Mouse (Mus musculus) midbrain, embryonic 16.5 days (tissue): ENCODE data around the gene Slc22a15. TPM values are rescaled to one million over a fixed set of nuclear protein-coding genes. Genes with fewer than 3 reads are reported as not detected.
A peak's percentile ranks its signal among the peaks of the same experiment; 100 is the strongest.

Experiments
- ATAC-seq: fragments of 200-750 bp; cut with Nextera tagmentation; 2 replicates; pipeline ENCODE4 v1.8.0; 2017; ENCODE audit warnings: moderate TSS enrichment
- H3K27ac ChIP-seq: fragments of 300-500 bp; sonication (generic); 2 replicates; pipeline ENCODE4 v1.5.1; 2014; ENCODE audit warnings: mild to moderate bottlenecking, low read length, mixed read lengths
- H3K27me3 ChIP-seq: fragments of 300-500 bp; sonication (generic); 2 replicates; pipeline ENCODE4 v1.6.1; 2014; ENCODE audit warnings: low read depth, low read length, mixed read lengths; ENCODE audit not compliant: control insufficient read depth, insufficient read depth
- H3K36me3 ChIP-seq: fragments of 300-500 bp; sonication (generic); 2 replicates; pipeline ENCODE4 v1.6.1; 2014; ENCODE audit warnings: mild to moderate bottlenecking, low read length, moderate library complexity, mixed read lengths; ENCODE audit not compliant: control insufficient read depth, insufficient read depth
- H3K4me1 ChIP-seq: fragments of 300-500 bp; sonication (generic); 2 replicates; pipeline ENCODE4 v1.6.1; 2014; ENCODE audit warnings: mild to moderate bottlenecking, low read length, mixed read lengths; ENCODE audit not compliant: control insufficient read depth, insufficient read depth
- H3K4me2 ChIP-seq: fragments of 300-500 bp; sonication (generic); 2 replicates; pipeline ENCODE4 v1.6.1; 2014; ENCODE audit warnings: mild to moderate bottlenecking, low read length, mixed read lengths
- H3K4me3 ChIP-seq: fragments of 300-500 bp; sonication (generic); 2 replicates; pipeline ENCODE4 v1.5.1; 2014; ENCODE audit warnings: low read depth, mild to moderate bottlenecking, low read length, moderate library complexity, mixed read lengths
- H3K9ac ChIP-seq: fragments of 300-500 bp; sonication (generic); 2 replicates; pipeline ENCODE4 v1.6.1; 2014; ENCODE audit warnings: low read depth, low read length, mixed read lengths
- H3K9me3 ChIP-seq: fragments of 300-500 bp; sonication (generic); replicated peaks from 2 replicates; pipeline ENCODE4 v1.6.1; 2014; ENCODE audit warnings: mild to moderate bottlenecking, low read length, mixed read lengths; ENCODE audit not compliant: control insufficient read depth, poor library complexity, severe bottlenecking
- WGBS: fragments of 180-500 bp; shearing (Covaris S2); extraction: QIAGEN DNeasy Blood & Tissue Kit; methylation state at CpG from one replicate; pipeline ENCODE4 v1.1.7; 2014; 5-methylcytosine and 5-hydroxymethylcytosine counted together
- polyA plus RNA-seq: library from polyadenylated mRNA; unstranded; fragments of >200 nt; fragmentation: Nextera tagmentation; extraction: Ambion mirVana; gene quantifications from 2 replicates; pipeline ENCODE4 v1.2.1, GENCODE M21; 2015

Slc22a15 gene
- polyA plus RNA-seq, 1 experiment from 2014 or later = 6.0 TPM

- no peaks in the 10 kb centered on the region for H3K9me3 ChIP-seq
Observed at GRCm38 (mm10) chr3:101948572-101948971, 24.3 kb upstream of the Slc22a15 start.

GRCm38 (mm10) chr3:101947250-101947649 is 23.0 kb upstream of the Slc22a15 start:
- ATAC-seq = no peak
- no peaks in the 10 kb centered on the region for H3K27me3 ChIP-seq
- no peaks in the 10 kb centered on the region for H3K36me3 ChIP-seq
- no peak overlapping the region for H3K4me3 ChIP-seq
- no peaks in the 10 kb centered on the region for H3K9me3 ChIP-seq
- 84% methylated on average over 4 of the region's 4 CpGs for WGBS
- H3K4me1 ChIP-seq = no peaks in the 10 kb centered on the region; the same call in 1 of the 2 replicates
- H3K4me2 ChIP-seq = no peak overlapping the region
- no peak overlapping the region for H3K9ac ChIP-seq
- H3K27ac ChIP-seq = no peak overlapping the region

More at GRCm38 (mm10) chr3:101948572-101948971, 24.3 kb upstream of the Slc22a15 start:
- Histone ChIP-seq H3K27ac (no peak overlapping the region), H3K36me3 (no peaks in the 10 kb centered on the region), H3K4me2 (no peak overlapping the region), H3K9ac (no peak overlapping the region), H3K4me1 (peaks cover 6% of the 10 kb centered on the region), H3K4me3 (no peak overlapping the region), H3K27me3 (no peaks in the 10 kb centered on the region)
- ATAC-seq = no peak
- 83% methylated on average over 3 of the region's 3 CpGs for WGBS

GRCm38 (mm10) chr3:101945257-101945656 is 21.0 kb upstream of the Slc22a15 start:
- no peak overlapping the region for H3K4me3 ChIP-seq
- no peaks in the 10 kb centered on the region for H3K27me3 ChIP-seq
- H3K36me3 ChIP-seq = no peaks in the 10 kb centered on the region
- no peaks in the 10 kb centered on the region for H3K9me3 ChIP-seq
- WGBS = 76% methylated on average over 5 of the region's 5 CpGs
- no peak overlapping the region for H3K4me2 ChIP-seq
- no peak overlapping the region for H3K27ac ChIP-seq
- H3K9ac ChIP-seq = no peak overlapping the region
- no peaks in the 10 kb centered on the region for H3K4me1 ChIP-seq
- no peak for ATAC-seq

GRCm38 (mm10) chr3:101940418-101940817 is 16.2 kb upstream of the Slc22a15 start:
- no peak overlapping the region for H3K4me2 ChIP-seq
- no peak overlapping the region for H3K9ac ChIP-seq
- no peaks in the 10 kb centered on the region for H3K4me1 ChIP-seq
- no peaks in the 10 kb centered on the region for H3K9me3 ChIP-seq
- no peak for ATAC-seq
- H3K27ac ChIP-seq = no peak overlapping the region
- H3K27me3 ChIP-seq = no peaks in the 10 kb centered on the region
- 83% methylated on average over 4 of the region's 4 CpGs for WGBS
- no peaks in the 10 kb centered on the region for H3K36me3 ChIP-seq
- no peak overlapping the region for H3K4me3 ChIP-seq

- Histone ChIP-seq H3K27me3 (no peaks in the 10 kb centered on the region), H3K27ac (no peak overlapping the region), H3K4me1 (no peaks in the 10 kb centered on the region), H3K4me3 (no peak overlapping the region), H3K9ac (no peak overlapping the region), H3K4me2 (no peak overlapping the region), H3K36me3 (no peaks in the 10 kb centered on the region), H3K9me3 (no peaks in the 10 kb centered on the region)
- 87% methylated on average over 3 of the region's 3 CpGs for WGBS
- ATAC-seq = no peak
Observed at GRCm38 (mm10) chr3:101939865-101940264, 15.6 kb upstream of the Slc22a15 start.

GRCm38 (mm10) chr3:101939152-101939551 is 14.9 kb upstream of the Slc22a15 start:
- no peak overlapping the region for H3K4me2 ChIP-seq
- no peaks in the 10 kb centered on the region for H3K27me3 ChIP-seq
- H3K4me1 ChIP-seq = no peaks in the 10 kb centered on the region
- ATAC-seq = no peak
- no peak overlapping the region for H3K27ac ChIP-seq
- no peak overlapping the region for H3K9ac ChIP-seq
- H3K4me3 ChIP-seq = no peak overlapping the region
- no peaks in the 10 kb centered on the region for H3K9me3 ChIP-seq
- no peaks in the 10 kb centered on the region for H3K36me3 ChIP-seq
- WGBS = 84% methylated on average over 7 of the region's 7 CpGs

- Histone ChIP-seq H3K9ac (no peak overlapping the region), H3K4me2 (no peak overlapping the region), H3K4me1 (no peaks in the 10 kb centered on the region; the same call in 1 of the 2 replicates), H3K4me3 (no peak overlapping the region), H3K27ac (no peak overlapping the region), H3K36me3 (no peaks in the 10 kb centered on the region), H3K27me3 (no peaks in the 10 kb centered on the region), H3K9me3 (no peaks in the 10 kb centered on the region)
- ATAC-seq = no peak
- 48% methylated on average over 3 of the region's 3 CpGs for WGBS
Observed at GRCm38 (mm10) chr3:101936369-101936768, 12.1 kb upstream of the Slc22a15 start.

- Histone ChIP-seq H3K27ac (no peak overlapping the region), H3K4me1 (peaks cover 6% of the 10 kb centered on the region; the same call in 1 of the 2 replicates)
- 96% methylated on average over 2 of the region's 2 CpGs for WGBS
Observed at GRCm38 (mm10) chr3:101933820-101934219, 9.6 kb upstream of the Slc22a15 start.

GRCm38 (mm10) chr3:101929105-101929876 is 5.0 kb upstream of the Slc22a15 start:
- Histone ChIP-seq H3K27me3 (no peaks in the 10 kb centered on the region), H3K9me3 (no peaks in the 10 kb centered on the region), H3K27ac (no peak overlapping the region), H3K36me3 (no peaks in the 10 kb centered on the region), H3K4me3 (no peak overlapping the region), H3K4me1 (peaks cover 14% of the 10 kb centered on the region), H3K9ac (no peak overlapping the region), H3K4me2 (no peak overlapping the region)
- WGBS = 41% methylated on average over 4 of the region's 4 CpGs
- ATAC-seq = peak; percentile 46; the same call in 1 of the 2 replicates

More at GRCm38 (mm10) chr3:101933820-101934219, 9.6 kb upstream of the Slc22a15 start:
- Histone ChIP-seq H3K4me2 (no peak overlapping the region), H3K4me3 (no peak overlapping the region), H3K27me3 (no peaks in the 10 kb centered on the region), H3K9me3 (no peaks in the 10 kb centered on the region), H3K36me3 (no peaks in the 10 kb centered on the region), H3K9ac (no peak overlapping the region)
- ATAC-seq = no peak
